Mouse (Mus musculus): ENCODE results near the gene Irs3. TPM values are rescaled to one million over a fixed set of nuclear protein-coding genes. Genes with fewer than 3 reads are reported as not detected.
A peak's percentile ranks its signal among the peaks of the same experiment; 100 is the strongest.
"Not testable (repeated sequence)": the region's sequence is repeated elsewhere in the genome, so short reads cannot be mapped to it uniquely, and the experiment has no call there.

Irs3 gene
- polyA plus RNA-seq, 1 experiment, result 25.6 TPM

DNA sequence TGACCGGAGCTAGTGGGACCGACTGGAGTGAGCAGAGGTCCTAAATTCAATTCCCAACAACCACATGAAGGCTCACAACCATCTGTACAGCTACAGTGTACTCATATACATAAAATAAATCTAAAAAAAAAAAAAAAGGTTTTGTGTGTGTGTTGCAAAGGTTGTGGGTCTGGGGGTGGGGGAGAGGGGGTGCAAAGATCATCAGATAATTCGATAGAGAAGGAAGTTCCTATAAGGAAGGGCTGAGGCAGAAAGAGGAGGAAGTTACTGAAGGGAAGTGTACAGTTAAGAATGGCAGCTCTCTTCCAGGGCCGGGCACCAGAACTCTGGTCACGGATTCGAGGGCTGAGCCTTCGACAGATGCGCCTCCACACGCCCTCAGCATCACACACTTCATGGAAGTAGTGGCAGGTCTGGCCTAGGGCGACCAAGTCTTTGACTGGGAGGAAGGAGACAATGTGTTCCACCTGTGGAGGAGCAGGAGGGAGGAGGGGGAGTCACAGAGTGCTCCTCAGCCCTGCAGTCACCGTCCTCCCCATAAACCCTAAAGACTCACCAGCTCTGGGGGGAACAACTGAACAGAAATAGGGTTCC, 21.5 kb downstream of the Irs3 start:
- DNase-seq (ENCODE audit: low read depth), result no peak

DNA sequence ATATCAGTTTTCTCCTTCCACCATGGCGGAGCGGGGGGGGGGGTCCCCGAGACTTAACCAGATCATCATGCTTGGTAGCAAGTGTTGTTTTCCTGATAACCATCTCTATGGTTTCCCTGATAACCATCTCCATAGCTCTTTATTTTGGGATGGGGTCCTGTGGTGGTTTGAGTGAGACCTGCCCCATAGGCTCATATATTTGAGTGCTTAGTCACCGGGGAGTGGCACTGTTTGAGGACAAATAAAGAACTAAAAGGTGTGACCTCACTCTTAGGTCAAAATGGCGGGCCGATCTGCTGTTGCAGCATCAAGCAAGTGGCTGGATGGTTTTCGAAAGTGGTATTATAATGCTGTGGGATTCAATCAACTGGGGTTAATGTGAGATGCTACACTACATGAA, 30.2 kb downstream of the Irs3 start:
- no peak for DNase-seq (ENCODE audit: low read depth)

DNA sequence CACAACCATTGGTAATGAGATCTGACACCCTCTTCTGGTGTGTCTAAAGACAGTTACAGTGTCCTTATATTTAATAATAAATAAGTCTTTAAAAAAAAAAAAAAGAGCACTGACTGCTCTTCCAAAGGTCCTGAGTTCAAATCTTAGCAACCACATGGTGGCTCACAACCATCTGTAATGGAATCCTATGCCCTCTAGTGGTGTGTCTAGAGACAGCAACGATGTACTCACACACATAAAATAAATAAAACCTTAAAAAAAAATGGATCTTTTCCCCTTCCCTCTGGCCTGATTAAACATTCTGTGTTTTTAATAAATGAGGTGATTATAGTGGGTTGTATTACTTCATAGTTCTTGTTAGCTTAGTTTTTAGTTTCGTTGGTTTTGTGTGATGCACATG, 30.6 kb downstream of the Irs3 start:
- DNase-seq (ENCODE audit: low read depth), result not testable (repeated sequence)

DNA sequence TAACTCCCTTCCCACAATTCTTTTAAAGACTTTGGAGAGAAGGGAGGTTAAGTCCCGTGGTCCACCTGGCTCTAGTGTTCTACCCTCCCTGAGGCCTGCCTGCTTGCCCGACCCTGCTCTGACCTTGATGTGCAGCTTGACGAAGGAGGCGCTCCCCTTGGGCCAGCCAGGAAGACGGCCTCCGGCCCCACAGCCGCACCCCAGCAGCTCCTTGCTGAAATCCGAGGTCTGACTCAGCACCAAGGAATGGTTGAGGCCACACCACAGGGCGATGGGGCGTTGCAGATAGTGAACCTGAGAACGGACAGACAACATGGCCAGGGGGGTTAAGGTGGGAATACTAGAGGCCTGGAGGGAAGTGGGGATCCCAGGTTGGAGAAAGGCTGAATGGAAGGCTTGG, 32.0 kb downstream of the Irs3 start, which contains the start of gene Pcolce:
Pcolce (minus strand) TSS at position 235 of the 400 bp plus-strand sequence.
- DNase-seq (ENCODE audit: low read depth), result no peak

DNA sequence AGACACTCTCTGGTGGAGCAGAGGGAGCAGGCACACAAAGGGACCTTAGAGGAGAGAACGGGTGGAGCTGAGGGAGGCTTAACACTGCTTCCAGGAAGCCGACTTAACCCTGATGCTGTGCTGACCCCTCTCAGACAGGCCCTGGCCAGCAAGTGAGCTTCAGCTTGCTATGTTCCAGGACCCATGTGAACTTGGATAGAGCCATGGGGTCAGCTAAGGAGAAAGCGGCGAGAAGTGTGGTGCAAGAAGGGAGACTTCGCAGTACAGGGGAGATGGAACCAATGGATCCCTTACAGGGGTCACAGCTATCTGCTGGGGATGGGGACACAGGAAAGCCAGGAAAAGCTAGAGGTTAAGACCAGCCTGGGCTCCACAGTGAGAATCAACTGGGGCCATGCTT, 32.4 kb downstream of the Irs3 start:
- no peak for DNase-seq (ENCODE audit: low read depth)

DNA sequence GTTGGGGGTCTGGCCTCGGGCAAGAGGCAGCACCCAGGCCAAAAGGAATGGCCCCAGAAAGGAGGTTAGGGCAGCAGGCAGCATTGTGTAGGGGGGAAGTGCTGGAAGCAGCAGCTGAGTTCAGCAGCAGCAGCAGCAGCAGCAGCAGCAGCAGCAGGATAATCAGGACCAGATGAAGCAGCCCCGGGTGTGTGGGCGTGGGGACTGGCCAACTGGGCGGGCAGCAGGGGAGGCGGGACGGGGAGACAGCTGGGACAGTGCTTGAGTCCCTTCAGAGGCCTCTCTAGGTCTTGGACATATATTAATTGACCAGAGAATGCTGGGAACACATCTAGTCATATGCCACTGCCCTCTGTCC, 34.3 kb downstream of the Irs3 start:
- no peak for DNase-seq (ENCODE audit: low read depth)

DNA sequence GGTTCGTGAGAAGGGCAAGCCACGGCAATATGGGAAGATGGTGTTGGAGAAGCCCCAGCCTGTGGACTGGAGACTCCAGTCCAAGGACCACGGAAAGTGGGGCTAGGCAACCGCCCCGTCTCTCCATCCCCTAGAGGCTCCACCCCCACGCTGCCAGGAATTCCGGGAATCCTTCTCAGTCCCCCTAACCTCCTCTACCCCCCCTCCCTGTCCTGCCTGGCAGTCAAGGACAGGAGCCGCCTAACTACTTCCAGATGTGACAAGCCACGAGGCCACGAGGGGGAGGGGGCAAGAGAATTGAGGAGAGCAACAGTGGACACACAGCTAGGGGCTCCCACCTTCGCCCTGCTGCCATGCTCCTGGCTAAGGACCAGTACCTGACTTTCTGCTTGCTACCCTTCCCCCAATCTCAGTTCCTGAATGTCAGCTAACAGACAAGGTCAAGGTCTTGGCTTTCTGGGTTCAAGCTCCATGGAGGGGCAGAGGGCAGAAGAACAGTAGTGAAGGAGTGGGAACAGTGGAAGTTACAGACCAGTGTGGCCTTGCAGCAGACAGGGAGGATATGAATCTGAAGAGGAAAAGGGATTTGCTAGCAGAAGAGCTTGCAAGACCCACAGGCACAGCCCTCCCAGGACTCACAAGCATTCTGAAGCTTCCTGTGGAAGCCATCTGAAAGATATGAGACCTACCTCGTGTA, 34.8 kb downstream of the Irs3 start:
- DNase-seq (ENCODE audit: low read depth), result no peak

DNA sequence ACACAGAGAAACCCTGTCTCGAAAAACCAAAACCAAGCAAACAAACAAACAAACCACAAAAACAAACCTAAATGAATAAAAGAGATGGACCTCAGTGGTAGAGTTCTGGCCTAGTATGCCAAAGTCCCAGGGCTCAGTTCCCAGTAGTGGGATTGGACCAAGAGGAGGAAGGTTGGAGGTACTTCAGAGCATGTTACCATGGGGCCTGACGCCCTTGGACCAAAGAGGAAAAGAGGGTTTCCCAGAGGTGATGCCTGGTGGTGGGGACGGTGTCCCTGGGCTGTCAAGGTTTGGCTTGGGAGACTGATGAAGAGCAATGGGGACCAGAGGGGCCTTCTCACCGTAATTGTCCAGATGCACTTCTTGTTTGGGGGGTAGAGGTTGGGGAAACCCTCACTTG, 35.5 kb downstream of the Irs3 start:
- no peak for DNase-seq (ENCODE audit: low read depth)

DNA sequence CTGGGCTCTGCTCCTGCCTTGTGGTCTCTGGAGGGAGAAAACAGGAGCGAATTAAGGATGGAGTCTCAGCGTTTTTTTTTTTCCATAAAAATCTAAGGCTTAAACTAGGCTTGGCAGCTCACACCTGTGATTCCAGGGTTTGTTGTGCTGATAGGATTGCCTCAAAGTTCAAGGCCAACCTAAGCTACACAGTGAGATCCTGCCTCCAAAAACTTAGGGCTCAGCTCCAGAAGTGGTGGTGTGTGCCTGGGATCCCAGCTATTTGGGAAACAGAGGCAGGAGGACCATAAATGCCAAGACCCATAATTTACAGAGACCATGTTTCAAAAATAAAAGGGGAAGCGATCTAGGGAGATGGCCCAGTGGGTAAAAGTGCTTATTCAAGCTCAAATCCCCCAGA, 36.2 kb downstream of the Irs3 start:
- DNase-seq (ENCODE audit: low read depth), result no peak

DNA sequence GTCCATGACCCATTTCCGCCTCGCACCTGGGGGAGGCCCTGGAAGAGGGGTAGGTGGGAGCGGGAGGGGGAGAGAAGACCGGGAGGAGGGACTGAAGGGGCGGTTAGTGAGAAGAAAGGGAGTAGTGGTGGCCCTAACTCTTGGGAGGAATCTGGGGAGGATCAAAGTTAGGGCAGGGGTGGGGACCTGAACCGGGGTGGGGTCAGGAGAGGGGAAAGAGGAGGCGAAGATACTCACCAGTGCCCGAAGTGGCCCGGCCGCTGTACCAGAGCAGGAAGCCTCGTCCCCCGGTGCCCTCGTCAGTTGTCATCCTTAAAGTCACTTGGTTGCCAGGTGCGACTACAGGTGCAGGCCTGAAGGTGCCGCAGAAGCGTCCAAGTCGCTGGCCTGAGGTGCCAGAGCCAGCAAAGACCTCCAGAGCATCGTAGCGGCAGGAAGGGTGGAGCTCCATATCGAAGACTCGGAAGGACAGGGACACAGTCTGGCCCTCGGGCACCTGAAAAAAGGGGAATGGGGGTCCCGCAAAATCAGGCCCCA, 36.8 kb downstream of the Irs3 start:
- DNase-seq (ENCODE audit: low read depth), result no peak

DNA sequence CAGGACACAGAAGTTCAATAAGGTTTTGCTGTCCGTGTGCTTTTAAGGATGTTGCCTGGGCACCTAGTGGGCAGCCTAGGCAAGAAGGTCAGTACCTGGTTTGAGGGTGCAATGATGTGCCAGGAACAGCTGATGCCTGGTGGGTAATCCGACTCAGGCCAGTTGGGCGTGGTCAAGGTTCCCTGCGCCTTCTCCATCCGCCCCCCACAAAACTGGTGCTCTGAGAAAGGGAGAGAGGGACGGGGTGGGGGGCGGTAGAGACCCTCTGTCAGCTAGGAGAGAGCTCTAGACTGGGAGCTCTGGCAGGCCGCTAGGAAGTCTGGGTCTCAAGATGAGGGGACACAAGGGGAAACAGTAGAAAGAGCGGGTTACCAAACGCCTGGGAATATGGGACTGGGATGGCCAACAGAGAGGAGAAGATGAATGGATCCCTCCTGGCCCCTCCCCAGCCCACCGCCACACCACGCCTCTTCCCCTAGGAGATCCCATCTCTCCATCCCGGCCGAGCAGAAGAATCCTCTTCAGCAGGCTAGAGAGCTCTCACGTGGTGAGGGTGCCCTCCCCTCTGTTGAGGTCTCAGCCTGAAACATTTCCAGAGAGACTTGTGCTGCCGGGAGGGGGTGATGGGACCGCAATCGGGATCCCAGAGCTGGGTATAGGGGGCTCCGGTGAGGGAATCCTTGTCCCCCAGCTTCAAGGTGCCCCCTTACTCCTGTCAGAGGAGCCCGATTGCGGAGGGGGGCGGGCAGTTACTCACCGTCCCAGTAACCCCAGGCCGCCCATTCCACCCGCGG, 37.5 kb downstream of the Irs3 start:
- DNase-seq (ENCODE audit: low read depth), result no peak

DNA sequence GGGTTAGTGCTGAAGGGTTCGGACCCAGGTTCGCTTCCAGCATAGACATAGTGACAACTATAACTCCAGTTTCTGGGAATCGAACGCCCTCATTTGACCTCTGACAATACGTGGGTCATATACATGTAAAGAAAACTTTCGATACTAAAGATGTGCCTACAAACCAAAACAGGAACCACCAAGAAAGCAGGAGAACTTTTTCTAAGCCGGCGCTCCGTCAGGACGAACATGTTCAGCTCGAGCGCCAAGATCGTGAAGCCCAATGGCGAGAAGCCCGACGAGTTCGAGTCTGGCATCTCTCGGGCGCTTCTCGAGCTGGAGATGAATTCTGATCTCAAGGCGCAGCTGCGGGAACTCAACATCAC, 44.2 kb downstream of the Irs3 start:
- DNase-seq (ENCODE audit: low read depth), result no peak

DNA sequence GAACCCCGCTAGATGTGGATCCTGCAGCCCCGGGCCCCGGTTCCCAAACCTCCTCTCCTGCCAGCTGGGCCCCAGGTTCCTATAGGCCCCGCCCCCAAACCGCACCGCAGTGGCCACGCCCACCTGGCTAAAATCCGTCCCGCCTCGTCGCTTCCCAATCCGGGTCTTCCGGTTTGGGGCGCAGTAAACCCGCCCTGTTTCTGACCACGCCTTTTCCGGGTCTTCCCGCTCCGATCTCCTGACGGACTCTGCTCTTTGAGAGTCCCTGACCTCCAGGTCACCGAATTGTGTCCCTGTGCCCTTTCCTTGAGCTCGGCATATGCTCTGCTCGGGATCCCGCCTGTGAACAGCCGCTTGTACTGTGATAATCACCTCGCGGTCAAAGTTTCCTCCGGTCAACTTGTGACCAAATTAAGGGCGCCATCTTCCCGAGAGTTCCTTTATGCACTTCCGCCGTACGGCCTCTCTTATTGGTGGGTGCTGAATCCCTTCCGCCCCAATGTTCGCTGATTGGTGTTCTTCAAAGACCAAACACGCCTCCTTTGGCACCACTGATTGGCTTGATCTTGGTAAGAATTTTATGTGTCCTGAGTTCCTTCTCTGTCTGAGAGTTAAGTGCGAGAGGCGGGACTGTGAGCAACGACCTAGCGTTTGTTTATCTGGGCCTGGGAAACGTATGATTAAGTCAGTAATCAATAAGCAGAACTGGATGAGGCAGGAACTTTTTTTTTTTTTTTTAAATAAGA, 44.7 kb downstream of the Irs3 start, which contains the start of gene Mospd3:
Mospd3 (minus strand) TSS at position 440 of the 746 bp plus-strand sequence.
- peak; percentile 98 for DNase-seq (ENCODE audit: low read depth)

DNA sequence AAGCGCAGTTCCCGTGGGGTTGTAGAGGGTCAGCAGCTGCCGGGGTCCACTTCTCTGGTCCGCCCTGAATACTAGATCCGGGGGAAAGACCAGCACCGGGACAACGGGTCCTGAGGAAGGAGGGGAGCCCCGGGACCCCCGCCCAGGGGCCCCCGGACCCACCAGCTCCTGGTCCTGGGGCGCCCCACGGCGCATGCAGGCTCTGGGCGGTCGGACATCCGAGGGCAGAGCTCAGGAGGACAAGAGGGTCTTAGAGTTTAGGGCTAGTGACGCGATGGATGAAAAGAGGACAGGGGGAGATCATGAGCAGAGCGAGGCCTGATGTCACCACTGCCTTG, 45.3 kb downstream of the Irs3 start:
- DNase-seq (ENCODE audit: low read depth), result no peak

DNA sequence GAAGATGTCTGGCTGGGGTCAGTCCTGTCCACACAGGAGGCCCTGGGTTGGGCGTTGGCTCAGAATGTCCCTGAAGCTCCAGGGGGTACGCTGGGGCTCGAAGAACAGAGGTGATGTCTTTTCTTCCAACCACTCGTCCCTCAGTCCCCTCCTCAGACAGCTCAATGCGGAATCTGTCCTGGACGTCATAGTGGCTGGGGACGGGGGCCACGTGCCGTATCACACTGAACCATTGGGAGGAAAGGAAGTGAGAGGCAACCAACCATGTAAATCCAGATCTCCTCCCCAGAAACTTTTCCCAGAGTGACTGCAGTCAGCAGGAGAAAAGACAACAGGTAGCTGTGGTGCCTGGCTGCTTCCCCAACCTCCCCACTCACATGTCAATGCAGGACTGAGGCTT, 45.9 kb downstream of the Irs3 start:
- DNase-seq (ENCODE audit: low read depth), result no peak

DNA sequence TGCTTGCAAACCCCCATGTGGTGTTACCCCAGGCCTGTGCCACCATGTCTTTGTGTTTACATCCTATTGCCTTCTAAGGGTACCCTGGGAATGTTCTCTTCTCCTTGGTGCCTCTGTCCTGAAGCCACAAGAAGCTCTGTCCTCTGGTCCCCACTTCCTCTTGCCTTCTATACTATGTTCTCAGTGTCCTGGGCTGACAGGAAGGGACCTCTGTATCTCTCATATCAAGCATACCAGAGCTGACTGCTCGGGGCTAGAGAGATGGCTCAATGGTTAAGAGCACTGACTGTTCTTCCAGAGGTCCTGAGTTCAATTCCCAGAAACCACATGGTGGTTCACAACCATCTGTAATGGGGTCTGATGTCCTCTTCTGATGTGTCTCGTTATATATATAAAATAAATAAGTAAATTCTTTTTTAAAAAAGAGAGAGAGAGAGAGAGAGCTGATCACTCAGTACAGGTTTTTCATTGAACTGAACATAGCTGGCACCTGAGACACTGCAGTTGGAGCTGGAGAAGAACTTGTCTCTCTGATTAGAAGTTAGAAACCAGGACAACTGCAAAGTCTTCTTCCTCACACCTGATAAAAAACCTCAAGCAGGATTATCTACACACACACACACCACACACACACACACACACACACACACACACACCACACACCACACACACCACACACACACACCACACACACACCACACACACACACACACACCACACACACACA, 47.3 kb downstream of the Irs3 start:
- no peak for DNase-seq (ENCODE audit: low read depth)

DNA sequence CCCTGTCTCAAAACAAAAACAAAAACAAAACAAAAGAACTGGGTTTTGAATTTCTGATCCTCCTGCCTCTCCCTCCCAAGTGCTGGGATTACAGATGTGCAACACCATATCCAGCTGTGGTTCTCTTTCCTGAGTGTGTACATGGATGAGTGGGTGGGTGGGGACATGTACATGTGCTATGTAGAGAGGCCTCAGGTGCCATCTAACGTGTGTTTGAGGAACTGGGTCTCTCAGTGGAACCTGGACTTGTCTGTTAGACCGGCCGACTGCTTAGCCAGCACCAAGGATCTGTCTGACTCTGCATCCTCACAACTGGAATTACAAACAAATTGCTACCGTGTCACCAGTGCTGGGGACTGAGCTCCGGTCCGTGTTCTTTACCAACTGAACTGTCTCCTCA, 47.9 kb downstream of the Irs3 start:
- no peak for DNase-seq (ENCODE audit: low read depth)

DNA sequence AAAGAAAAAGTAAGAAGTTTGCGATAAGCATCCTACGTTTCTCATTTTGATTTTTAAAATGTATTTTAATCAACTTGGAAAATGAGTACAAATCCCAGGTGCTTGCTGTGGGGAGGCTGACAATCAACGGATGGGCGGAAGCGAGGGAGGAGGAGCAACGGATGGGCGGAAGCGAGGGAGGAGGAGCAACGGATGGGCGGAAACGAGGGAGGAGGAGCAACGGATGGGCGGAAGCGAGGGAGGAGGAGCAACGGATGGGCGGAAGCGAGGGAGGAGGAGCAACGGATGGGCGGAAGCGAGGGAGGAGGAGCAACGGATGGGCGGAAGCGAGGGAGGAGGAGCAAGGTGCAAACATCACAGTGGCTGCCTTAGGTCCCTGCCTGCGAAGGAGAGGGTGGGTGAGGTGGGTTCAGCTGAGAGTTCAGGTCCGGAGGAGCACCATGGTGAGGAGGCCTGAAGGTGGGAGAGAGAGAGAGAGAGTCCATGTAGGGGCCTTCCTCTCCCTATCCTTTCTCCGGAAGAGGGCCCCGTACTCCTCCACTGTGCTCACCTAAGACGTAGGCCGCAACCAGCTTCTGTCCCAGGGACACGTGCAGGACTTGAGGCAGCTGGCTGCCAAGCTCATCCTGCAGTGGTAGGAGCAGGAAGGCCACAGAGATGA, 48.8 kb downstream of the Irs3 start:
- no peak for DNase-seq (ENCODE audit: low read depth)

DNA sequence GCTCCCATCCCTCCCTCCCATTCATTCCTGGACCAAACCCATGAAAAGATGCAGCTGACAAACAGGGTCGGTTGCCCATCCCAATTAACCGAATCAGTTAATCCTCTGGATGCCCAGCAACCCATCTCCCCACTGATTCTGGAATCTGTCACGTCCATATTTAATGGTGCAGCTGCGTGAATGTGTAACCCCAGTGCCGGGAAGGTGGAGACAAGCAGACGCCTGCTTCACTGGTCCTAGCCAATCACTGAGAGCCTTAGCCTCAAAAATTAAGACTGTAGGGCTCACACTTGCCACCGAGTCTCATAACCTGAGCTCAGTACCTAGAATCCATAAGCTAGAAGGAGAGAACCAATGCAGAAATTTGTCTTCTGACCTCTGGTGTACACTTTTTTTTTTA, 49.6 kb downstream of the Irs3 start:
- no peak for DNase-seq (ENCODE audit: low read depth)
